Mouse (Mus musculus): ENCODE results near the gene Aig1. TPM values are rescaled to one million over a fixed set of nuclear protein-coding genes. Genes with fewer than 3 reads are reported as not detected.

The Aig1 gene
- total RNA-seq, 1 experiment from 2014 or later, result 27.1 TPM

DNA sequence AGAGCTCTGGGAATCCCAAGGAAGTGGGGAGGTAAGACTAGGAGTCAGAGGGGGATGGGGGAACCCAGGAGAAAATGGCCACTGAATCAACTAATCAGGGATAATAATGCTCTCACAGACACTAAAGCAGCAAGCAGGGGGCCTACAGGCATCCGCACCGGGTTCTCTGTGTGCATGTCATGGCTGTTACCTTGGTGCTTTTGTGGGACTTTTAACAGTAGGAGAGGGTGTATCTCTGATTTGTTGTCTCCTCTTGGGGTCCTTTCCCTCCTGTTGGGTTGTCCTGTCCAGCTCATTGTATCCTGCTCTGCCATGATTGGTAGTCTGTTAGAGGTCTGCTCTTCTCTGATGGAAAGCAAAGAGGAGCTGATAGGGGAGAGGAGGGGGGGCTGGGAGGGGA is 19.6 kb downstream of the Aig1 start:
- DNase-seq, result no peak

DNA sequence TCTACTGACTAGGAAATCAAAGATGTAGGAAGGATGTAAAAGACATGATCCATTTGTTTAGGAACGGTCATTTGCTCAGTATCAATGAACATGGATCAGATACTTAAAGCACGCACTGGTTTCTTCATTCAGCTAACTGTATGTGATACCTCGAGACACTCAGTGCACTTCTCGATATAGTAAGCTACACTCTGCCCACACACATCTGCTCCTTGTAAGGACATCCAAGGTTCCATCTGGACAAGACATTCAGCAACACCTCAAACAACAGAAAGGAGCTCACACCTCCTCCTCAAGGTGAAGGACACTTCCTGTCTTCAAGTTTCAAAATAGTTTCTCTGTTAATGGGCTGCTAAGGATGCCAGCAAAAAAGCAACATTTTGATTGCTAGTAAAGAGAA is 23.9 kb downstream of the Aig1 start:
- no peak for DNase-seq

DNA sequence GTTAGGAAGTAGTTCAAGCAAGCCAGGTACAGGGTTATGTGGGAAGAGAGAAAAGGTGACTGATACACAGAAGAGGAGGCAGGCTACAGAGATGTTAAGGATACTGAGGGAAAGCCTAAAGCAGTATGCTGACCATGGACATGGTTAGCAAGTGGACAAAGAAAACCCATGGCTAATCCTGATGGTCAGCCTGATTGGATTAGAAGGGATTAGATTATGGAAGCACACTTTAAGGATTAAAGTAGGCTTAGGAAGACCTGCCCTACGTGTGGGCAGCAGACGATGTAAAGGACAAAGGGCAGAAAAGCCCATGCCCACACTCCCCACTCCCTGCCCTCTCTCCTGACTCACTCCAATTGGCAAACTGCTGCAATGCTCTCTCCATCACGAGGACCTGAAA is 25.0 kb downstream of the Aig1 start:
- no peak for DNase-seq

DNA sequence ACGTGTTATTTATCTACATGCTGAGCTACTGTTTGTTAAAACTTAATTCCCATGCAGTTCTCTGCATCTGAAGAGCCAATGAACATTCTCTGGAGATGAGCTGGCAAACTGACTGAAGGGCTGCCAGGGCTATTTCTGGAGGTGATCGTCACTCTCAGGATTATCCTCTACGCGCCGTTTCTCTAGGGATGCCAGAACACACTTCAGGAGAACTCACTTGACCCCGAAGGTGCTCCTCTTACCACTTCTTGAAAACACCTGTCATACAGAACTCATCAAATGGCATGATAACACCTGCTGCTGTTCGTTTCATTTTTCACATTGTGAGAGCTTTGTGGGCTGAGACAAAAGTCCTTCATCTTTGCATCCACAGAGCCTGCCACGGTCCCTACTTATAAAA is 25.9 kb downstream of the Aig1 start:
- peak; percentile 26 for DNase-seq

DNA sequence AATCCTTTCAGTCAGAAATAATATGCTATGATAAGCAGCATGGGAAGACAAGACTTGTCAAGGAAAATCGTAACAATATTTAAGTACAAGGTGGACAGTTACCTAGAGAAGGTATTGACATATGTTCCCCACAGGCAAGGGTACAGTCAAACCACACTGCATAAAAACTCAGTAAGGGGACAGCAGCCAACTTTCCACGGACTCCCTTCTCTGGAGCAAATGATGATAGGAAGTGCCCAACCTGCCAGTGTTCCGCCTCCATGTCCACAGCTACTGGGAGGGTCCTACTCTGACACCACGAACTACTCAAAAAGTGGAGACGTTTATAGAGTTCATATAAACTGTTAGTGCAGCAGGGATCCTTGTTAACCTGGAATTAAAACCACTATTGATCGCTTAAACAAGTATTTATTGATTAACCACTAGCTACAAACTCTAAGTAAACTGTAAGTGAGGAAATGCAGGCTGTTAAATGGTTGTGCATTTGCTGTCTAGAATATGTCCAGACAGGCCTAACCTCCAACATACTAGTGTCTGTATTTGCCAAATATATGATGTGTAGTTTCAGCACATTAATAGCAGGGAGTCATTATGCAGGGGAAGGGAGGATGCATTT is 30.2 kb downstream of the Aig1 start:
- no peak for DNase-seq

DNA sequence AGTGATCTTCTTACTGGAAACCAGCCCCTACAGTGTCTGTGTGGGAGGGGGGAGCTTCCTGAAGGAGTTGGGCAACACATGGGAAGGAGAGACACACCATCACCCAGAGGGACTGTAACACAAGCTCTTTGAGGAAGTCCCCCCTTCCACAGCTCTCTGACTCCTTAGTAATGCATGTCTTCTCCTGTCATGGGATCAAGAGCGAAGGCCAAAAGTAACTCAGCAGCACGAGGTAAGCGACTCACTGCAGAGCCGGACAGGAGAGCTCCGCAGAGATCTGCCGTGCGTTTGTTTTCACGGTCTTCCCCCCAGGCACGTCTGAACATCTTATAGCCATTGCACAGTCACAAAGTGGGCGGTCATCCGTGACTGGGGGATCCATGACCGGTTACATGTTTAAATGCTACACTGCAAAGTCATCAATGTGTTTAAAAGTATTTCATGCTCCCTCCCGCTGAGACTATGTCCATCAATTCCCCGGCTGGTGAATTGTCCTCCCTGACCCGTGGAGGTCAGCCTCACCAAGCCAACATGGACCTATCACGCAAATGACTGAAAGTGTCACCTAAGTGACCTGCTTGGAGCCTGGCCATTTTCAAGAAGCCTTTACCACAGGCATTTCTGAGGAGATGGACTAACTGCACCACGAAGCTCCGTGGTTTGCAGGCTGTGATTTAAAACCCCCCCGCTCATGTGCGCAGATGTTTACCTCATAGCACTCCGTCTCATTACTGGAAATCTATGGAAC is 30.9 kb downstream of the Aig1 start:
- no peak for DNase-seq

DNA sequence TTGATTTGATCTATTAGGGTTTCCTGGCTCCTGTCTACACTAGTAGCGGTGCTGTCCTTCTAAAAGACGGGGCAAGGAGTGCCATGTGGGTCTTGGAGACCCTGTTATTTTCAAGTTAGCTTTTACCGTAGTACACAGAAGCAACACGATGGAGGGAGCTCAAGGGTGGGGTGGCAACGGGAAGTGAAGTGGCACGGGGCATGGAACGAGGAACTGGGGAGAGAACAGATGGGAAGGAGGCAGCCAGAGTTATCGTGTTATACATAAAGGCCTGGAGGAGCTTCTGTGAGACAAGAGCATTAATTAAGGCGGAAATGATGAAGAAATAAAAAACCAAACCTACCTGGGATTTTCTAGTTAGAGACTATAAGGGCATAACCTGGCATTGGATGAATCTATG is 31.8 kb downstream of the Aig1 start:
- no peak for DNase-seq

DNA sequence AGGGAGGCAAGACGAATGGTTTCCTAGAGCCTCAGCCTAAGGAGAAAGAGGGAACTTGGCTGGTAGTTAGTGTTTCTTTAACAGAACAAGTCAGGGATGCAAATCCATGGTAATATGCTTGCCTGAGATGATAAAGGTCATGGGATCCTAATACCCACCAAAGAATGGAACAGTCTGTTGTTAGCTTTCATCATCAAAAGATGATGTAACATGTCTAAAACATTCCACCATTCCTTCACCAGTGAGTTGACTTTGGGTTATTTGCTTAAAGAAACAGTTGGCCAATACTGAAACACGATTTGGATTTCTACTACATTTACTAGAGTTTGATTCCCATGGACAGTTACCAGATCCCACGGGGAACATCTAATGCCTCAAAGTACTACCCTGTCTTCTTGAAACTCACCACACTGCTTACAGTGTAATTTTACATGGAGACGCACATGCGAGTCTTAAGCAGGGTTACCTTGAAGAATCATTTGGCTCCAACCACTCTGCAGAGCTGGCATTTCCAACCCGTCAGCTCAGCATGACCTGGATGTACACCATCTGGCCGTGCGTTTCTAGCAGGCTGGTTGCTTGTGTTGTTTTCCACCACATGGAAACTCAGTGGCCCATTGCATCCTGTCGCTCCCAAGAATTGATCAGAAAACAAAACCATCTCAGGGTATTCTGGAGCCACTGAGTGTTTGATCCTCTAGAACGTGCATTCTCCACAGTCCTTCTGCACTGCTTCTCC is 32.9 kb downstream of the Aig1 start:
- no peak for DNase-seq

DNA sequence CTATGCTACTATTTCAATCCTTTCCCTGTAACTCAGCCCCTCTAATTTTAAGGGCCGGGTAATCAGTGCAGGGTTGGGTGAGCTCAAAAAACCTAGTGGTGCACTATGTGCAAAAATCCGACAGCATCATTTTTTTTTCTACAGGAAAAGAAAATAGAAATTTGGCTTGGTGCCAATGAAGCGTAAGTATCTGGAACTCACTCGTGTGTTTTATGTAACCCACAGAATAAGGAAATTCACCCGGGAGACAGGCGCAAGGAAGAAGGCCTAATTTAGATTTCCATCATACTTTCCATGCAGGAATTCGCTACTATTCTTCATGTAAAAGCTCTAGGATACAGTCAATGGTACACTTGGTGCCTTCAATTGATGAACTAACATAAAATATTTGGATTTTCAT is 34.7 kb downstream of the Aig1 start:
- no peak for DNase-seq

DNA sequence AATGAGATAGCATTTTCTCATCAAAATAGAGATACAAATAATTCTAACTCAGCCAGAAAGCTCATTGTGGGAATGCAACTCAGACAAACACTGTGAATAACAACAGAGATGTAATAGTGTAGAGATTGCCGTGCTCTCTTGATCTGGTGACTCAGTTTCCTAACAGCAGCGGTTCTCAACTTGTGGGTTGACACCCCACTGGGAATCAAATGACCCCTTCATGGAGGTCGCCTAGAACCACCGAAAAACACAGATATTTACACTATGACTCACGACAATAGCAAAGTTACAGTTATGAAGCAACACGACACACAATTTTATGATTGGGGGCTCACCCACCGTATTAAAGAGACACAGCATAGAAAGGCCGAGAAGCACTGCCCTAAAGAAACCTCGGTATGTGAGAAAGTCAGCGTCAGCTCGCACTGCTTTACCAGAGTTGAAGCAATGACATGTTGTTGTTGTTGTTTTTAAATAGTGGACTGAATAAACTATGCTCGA is 35.7 kb downstream of the Aig1 start:
- DNase-seq, result no peak

DNA sequence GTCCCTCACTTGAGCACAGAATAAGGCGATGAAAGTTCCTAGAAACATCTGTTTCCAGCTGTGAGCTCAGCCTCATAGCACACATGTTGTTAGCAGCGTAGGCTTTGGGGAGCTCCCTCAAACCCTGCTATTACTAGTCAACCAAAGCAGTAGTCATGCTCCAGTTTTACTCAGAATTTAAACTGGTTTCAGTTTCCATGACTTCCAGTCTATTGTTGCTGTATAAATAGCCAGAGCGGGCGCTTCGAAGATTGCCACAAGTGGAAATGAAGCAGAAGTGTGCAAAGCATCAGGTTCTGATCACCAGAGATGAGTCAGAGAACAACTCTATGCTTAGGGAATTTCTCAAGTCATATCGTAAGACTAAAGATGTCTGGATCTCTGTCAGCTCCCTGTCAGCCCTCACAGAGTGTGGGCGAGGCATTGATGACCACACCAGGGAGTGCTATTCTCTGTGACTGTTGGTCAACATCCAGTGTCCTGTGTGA is 36.2 kb downstream of the Aig1 start:
- no peak for DNase-seq

DNA sequence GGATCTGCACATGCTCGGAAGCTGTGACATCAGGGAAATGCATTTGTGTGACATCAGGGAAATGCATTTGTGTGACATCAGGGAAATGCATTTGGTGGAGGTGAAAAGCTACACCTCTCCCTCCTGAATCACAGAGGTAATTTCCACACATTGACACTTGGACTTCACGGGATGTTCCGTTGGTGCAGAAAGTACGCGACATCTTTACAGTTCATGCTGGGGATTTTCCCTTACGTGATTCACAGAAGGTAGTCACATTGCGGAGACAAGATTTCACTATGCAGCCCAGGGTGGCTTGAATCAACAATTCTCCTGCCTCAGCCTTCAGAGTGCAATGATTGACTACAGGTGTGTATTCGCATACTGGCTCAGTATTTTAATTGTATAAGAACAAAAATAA is 41.6 kb downstream of the Aig1 start:
- DNase-seq, result no peak

DNA sequence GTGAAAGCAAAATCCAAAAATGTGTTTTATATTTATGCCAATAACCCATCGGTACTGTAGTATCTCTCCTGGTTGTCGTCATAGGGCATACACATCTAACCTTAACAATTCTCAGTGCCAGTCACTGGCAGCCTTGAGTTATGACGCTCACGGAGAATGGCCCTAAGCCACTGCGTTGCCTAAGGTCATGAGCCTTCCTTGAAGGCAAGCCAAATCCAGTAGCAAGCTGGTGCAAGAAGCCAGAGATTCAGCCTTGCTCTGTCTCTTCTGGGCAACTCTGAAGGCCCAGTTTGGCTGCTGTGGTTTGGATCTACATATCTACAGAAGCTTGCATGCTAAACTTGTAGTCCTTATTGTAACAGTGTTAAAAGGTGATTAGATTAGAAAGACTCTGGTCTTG is 55.2 kb downstream of the Aig1 start:
- peak; percentile 78 for DNase-seq

DNA sequence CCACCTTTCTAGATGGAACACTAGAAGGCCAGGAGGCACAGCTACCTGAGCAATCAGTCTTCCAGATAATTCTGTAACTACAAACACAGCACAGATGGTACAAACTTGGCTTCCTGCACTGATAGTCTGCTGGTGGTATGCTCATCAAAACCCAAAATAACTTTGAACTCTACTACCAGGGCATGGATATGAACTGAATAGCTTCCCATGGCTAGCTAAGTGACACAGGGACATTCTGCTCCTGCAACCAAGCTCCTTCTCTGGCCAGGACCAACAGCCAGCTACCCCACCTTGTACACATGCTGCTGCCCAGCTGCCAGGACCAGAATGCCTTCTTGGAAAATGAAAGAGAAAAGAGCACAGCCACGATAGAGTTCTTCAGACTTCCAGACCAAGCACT is 60.5 kb downstream of the Aig1 start:
- no peak for DNase-seq

DNA sequence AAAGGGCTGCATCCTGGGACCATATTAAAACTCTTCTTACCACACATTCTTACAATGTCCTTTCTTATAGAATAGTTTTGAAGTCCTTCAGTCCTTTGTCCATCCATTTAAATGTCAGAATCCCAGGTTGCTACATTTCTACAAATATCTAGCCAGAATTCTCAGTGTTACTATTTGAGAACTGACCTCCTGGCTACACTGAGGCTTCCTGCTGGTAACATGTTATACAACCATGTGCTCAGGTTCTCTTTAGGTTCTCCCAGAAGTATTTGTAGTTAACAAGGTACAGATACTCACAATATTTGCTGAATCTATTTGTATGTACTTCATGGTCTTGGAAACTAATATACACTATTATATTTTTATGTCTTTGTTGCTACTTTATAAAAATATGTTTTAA is 62.0 kb downstream of the Aig1 start:
- no peak for DNase-seq

DNA sequence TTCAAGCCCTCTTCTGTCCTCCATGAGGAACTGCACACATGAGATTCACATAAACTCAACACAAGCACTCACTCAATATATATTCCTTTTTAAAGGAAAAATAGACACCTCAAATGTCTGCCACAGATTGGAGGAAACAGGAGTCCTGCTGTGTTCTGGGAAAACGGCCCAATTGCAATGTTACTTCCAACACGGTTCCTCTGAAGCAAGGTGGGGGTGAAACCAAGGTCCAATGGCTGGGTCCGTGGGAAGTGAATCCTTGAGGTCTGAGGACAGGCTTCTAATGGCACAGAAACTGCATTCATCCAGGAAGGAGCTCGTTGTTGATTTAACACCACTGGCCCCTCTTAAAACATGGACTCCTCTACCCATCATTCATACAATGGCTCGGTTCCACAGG is 67.5 kb downstream of the Aig1 start:
- no peak for DNase-seq

DNA sequence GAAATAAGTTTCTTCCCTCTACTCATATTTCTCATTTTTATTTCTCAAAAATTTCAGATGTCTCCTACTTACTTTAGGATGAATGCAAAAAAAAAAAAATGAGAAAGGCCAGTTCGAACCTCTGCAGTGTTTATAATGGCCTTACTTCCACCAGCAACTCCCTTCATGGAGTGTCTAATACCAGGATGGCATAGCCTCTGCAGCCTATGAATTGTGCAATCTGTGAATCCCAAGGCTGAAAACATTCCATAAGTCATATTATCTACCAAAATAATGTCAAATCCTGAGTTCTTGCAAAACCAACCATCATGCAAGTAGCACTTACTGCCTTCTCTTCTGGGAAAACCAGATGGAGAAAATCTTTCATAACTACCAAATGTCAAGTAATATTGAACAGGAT is 75.3 kb downstream of the Aig1 start:
- DNase-seq, result no peak

DNA sequence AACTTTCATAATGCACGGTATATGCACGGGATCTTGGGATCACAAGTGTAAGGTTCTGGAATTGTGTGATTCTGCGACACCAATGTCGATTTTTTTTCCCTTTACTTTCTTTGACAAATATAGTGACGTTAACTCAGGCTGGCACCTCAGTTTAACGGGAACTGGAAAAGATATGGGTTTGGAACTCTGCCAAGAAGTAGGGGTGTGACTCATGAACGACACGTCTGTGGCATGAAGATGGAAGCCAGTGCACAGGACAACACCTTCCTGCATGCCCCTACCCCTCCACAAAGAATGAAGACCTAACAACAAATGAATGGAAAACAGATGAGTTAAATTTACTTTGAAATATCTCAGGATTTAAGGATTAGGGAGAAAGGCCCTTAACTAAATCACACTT is 76.0 kb downstream of the Aig1 start:
- no peak for DNase-seq

DNA sequence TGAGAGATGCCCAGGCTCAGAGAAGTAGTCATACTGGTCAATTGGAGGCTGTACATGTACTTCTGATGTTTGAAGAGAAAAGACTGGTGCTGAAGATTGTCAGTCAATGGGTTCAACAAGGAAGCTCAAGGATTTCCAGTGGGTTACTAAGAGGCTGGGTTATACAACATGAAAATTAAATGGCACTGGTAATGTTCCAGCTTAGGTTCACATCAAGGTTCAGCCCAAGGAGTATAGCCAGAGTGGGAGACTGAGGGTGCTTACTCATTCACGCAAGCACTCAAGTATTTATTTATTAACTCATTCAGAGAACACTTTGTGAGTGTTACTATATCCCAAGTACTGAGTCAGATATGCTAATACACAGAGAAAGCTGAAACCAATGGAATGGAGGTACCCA is 79.2 kb downstream of the Aig1 start:
- no peak for DNase-seq

DNA sequence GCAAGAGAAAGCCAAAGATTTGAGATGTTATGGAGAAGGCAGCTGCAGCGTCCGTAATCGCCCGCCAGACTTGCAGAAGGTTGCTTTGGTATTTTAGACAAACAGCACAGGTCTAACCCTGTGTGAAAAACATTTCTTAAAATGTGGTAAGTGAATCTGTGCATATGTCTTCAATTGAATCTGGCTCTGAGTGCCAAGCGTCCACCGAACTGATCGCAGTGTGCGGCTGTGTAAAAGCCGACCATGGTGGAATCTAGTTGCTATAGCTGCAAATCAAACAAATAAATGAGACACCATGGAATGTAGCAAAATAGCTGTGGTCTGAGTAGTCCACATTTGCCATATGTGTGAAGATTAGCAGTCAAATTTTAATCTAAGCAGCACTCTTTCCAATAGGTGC is 80.7 kb downstream of the Aig1 start:
- DNase-seq, result no peak

DNA sequence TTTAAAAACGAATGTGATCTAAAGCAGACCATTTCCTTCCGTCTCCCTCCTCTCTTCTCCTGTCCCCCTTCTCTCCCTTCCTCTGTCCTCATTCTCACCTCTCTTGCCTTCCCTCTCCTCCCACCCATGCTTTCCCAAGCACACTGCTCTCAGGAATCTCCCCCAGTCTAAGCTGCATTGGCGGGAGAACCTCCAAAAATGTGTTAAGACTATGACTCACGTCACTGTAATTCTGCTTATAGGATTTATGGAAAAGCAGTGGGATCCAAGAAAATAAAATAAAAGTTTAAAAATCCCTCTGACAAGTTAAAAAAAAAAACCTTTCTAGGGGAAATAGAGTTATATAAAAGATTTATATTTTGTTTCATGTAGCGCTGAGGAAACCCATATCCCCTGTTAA is 86.0 kb downstream of the Aig1 start:
- no peak for DNase-seq

DNA sequence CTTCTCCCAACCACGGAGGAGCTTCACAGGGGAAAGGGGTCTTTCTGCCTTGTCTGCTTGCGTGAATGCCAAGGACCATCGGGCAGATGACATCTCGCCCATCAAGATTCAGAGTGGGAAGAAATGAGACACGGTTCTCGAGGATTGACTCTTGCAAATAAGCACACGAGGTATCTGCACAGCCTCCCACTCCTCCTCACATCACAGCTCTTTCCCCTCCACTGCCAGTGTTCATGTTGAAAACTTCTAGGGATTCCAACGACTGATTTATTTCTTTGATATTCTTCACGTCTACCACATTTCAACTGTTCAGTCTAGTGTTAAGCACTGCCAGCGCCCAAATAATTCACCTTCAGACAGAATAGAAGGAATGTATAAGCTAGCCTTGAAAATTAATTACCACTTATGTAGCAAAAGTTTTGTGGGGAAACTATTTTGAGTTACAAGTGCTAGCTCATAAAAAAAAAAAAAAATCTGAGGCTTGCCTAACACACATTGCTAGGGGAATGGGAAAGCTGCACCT is 86.5 kb downstream of the Aig1 start:
- no peak for DNase-seq

DNA sequence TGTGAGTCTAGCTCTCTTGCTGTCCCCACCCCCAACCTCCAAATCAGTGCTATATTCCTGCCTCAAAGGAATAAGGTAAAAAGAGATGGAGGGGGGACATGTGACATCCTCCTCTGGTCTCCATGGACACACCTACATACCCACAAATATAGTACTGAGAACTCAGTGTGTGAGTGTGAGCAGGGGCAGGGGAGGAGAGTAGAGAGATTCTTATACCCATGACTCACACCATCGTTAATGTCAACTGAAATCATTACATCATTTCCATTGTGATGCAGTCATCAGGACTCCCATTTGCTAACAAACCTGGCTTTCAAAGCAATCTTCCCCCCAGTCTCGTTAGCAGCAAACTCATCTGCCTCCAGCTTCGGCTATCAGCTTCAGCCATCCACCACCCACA is 92.8 kb downstream of the Aig1 start:
- DNase-seq, result no peak
